Mouse (Mus musculus) layer of hippocampus, postnatal 14 days (tissue): ENCODE measurements around the gene Ptprm. TPM values are rescaled to one million over a fixed set of nuclear protein-coding genes. Genes with fewer than 3 reads are reported as not detected.

ENCODE experiments used
- DNase-seq, 2 experiments: peaks; one replicate each; pipeline ENCODE4 v3.0.0; 2021 to 2022; ENCODE audit warnings: low spot score in 2 of 2, mixed read lengths in 1 of 2
- total RNA-seq, 2 experiments: library from RNA; stranded (reverse); gene quantifications; 2 replicates each; pipeline ENCODE4 v1.2.3; 2021

The Ptprm gene
- total RNA-seq, 2 experiments from 2014 or later = 27.7 TPM

GRCm38 (mm10) chr17:66694326-66694725 lies 659.9 kb downstream of the Ptprm start:
- no peak for DNase-seq

GRCm38 (mm10) chr17:66693676-66694304 lies 660.5 kb downstream of the Ptprm start:
- DNase-seq = no peak

- no peak for DNase-seq
Observed at GRCm38 (mm10) chr17:66692941-66693675, 661.1 kb downstream of the Ptprm start.

- no peak for DNase-seq
Observed at GRCm38 (mm10) chr17:66688179-66688578, 666.1 kb downstream of the Ptprm start.

GRCm38 (mm10) chr17:66687543-66687942 lies 666.7 kb downstream of the Ptprm start:
- no peak for DNase-seq

GRCm38 (mm10) chr17:66686701-66687489 lies 667.4 kb downstream of the Ptprm start:
- DNase-seq = peak; percentile 35 to 73

- DNase-seq = no peak
Observed at GRCm38 (mm10) chr17:66683411-66683810, 670.8 kb downstream of the Ptprm start.

- DNase-seq = peak in 1 of 2 experiments; percentile 26
Observed at GRCm38 (mm10) chr17:66680662-66681061, 673.6 kb downstream of the Ptprm start.

- no peak for DNase-seq
Observed at GRCm38 (mm10) chr17:66674667-66675066, 679.6 kb downstream of the Ptprm start.

GRCm38 (mm10) chr17:66671715-66672230 lies 682.5 kb downstream of the Ptprm start:
- DNase-seq = no peak

GRCm38 (mm10) chr17:66671287-66671686 lies 683.0 kb downstream of the Ptprm start:
- DNase-seq = no peak

GRCm38 (mm10) chr17:66665791-66666190 lies 688.5 kb downstream of the Ptprm start:
- DNase-seq = no peak

GRCm38 (mm10) chr17:66665201-66665756 lies 689.0 kb downstream of the Ptprm start:
- no peak for DNase-seq

GRCm38 (mm10) chr17:66664796-66665195 lies 689.5 kb downstream of the Ptprm start:
- no peak for DNase-seq

- no peak for DNase-seq
Observed at GRCm38 (mm10) chr17:66659242-66659641, 695.0 kb downstream of the Ptprm start.

GRCm38 (mm10) chr17:66637951-66638722 lies 716.1 kb downstream of the Ptprm start:
- DNase-seq = no peak

- DNase-seq = no peak
Observed at GRCm38 (mm10) chr17:66619996-66620656, 734.1 kb downstream of the Ptprm start.

- DNase-seq = no peak
Observed at GRCm38 (mm10) chr17:66619255-66619826, 734.9 kb downstream of the Ptprm start.
